Mouse (Mus musculus) G1E (cell line): ENCODE measurements around the gene Phc2.

Experiments used
- CTCF ChIP-seq: IDR thresholded peaks from 2 replicates; pipeline ENCODE4 v1.5.1; 2012; ENCODE audit warnings: low read depth, low read length, inconsistent platforms, mixed read lengths
- GATA1 ChIP-seq: IDR thresholded peaks from 2 replicates; pipeline ENCODE4 v1.6.1; 2012; ENCODE audit warnings: borderline replicate concordance, low read length, inconsistent platforms, mixed read lengths

DNA sequence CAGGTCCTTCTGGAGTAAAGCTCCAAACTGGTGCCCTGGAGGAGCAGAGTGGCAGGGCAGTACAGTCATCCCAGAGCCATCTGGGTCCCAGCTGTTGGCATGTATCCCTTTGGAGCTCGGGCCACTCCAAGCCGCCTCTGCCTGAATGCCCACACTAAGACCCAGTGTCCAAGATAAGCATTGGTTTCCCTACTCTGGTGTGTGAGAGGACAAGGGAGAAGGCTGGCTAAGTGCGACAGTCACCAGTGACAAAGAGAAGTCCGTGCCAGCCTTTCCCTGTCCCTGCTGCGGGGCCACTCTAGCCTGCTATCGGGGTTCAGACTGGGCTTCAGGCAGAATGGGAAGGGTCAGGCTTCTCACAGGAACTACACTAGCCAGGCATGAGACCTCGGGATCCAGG is 101.4 kb downstream of the Phc2 start:
- TF ChIP-seq CTCF: no peak
- no peak for TF ChIP-seq GATA1
